Mouse (Mus musculus): Measurements from ENCODE around the gene Grik5. TPM values are rescaled to one million over a fixed set of nuclear protein-coding genes. Genes with fewer than 3 reads are reported as not detected.

Gene Grik5
- polyA plus RNA-seq, 1 experiment: 31.5 TPM

GRCm38 (mm10) chr7:25006171-25006570 lies 66.0 kb downstream of the Grik5 start:
- no peaks in the 10 kb centered on the region for H3K36me3 ChIP-seq (ENCODE audit: control insufficient read depth, insufficient read depth, low read length, poor library complexity, severe bottlenecking)

GRCm38 (mm10) chr7:25005421-25006065 lies 66.6 kb downstream of the Grik5 start, which contains the start of gene Atp1a3:
TSS of gene Atp1a3 (minus strand) at chr7:25005958.
- H3K27me3 ChIP-seq (ENCODE audit: control insufficient read depth, insufficient read depth, low read length, poor library complexity, severe bottlenecking): no peaks in the 10 kb centered on the region; the same call in 1 of the 2 replicates
- H3K4me1 ChIP-seq (ENCODE audit: control insufficient read depth, insufficient read depth, low read length): peaks cover 8% of the 10 kb centered on the region
- TF ChIP-seq CTCF (IDR thresholded peaks at IDR 0.05; ENCODE audit: low read depth, low read length): no peak
- TF ChIP-seq POLR2A (IDR thresholded peaks at IDR 0.05; ENCODE audit: insufficient read depth, low read length): no peak
- no peak for TF ChIP-seq EP300 (IDR thresholded peaks at IDR 0.05; ENCODE audit: insufficient read depth, low read depth, low read length)
- peak within 1 kb of the TSS; percentile 62 for H3K4me3 ChIP-seq (ENCODE audit: low read depth, low read length)
- H3K27ac ChIP-seq (ENCODE audit: insufficient read depth, low read length): no peak within 1 kb of the TSS
- H3K36me3 ChIP-seq (ENCODE audit: control insufficient read depth, insufficient read depth, low read length, poor library complexity, severe bottlenecking): no peaks in the 10 kb centered on the region
- H3K9me3 ChIP-seq (replicated peaks; ENCODE audit: control insufficient read depth, insufficient read depth, low read length, poor library complexity, severe bottlenecking): no peaks in the 10 kb centered on the region
- H3K9ac ChIP-seq (ENCODE audit: low read depth, poor library complexity, severe bottlenecking): peak within 1 kb of the TSS; percentile 34; the same call in 1 of the 2 replicates

More at GRCm38 (mm10) chr7:25006171-25006570, 66.0 kb downstream of the Grik5 start:
- H3K27ac ChIP-seq (ENCODE audit: insufficient read depth, low read length): no peak overlapping the region
- no peak overlapping the region for H3K4me3 ChIP-seq (ENCODE audit: low read depth, low read length)
- peaks cover 6% of the 10 kb centered on the region for H3K4me1 ChIP-seq (ENCODE audit: control insufficient read depth, insufficient read depth, low read length)
- H3K9me3 ChIP-seq (replicated peaks; ENCODE audit: control insufficient read depth, insufficient read depth, low read length, poor library complexity, severe bottlenecking): no peaks in the 10 kb centered on the region
- TF ChIP-seq CTCF (IDR thresholded peaks at IDR 0.05; ENCODE audit: low read depth, low read length) (no peak), POLR2A (IDR thresholded peaks at IDR 0.05; ENCODE audit: insufficient read depth, low read length) (no peak), EP300 (IDR thresholded peaks at IDR 0.05; ENCODE audit: insufficient read depth, low read depth, low read length) (no peak)
- H3K27me3 ChIP-seq (ENCODE audit: control insufficient read depth, insufficient read depth, low read length, poor library complexity, severe bottlenecking): no peaks in the 10 kb centered on the region; the same call in 1 of the 2 replicates
- no peak overlapping the region for H3K9ac ChIP-seq (ENCODE audit: low read depth, poor library complexity, severe bottlenecking)

- no peak for TF ChIP-seq POLR2A (IDR thresholded peaks at IDR 0.05; ENCODE audit: insufficient read depth, low read length)
- no peak for TF ChIP-seq EP300 (IDR thresholded peaks at IDR 0.05; ENCODE audit: insufficient read depth, low read depth, low read length)
- no peak for TF ChIP-seq CTCF (IDR thresholded peaks at IDR 0.05; ENCODE audit: low read depth, low read length)
- H3K4me1 ChIP-seq (ENCODE audit: control insufficient read depth, insufficient read depth, low read length): peaks cover 8% of the 10 kb centered on the region
- no peak overlapping the region for H3K27ac ChIP-seq (ENCODE audit: insufficient read depth, low read length)
- H3K9ac ChIP-seq (ENCODE audit: low read depth, poor library complexity, severe bottlenecking): no peak overlapping the region
- no peaks in the 10 kb centered on the region for H3K9me3 ChIP-seq (replicated peaks; ENCODE audit: control insufficient read depth, insufficient read depth, low read length, poor library complexity, severe bottlenecking)
- peak overlapping the region; percentile 62 for H3K4me3 ChIP-seq (ENCODE audit: low read depth, low read length)
- H3K27me3 ChIP-seq (ENCODE audit: control insufficient read depth, insufficient read depth, low read length, poor library complexity, severe bottlenecking): no peaks in the 10 kb centered on the region; the same call in 1 of the 2 replicates
- H3K36me3 ChIP-seq (ENCODE audit: control insufficient read depth, insufficient read depth, low read length, poor library complexity, severe bottlenecking): no peaks in the 10 kb centered on the region
Observed at GRCm38 (mm10) chr7:25004806-25005205, 67.3 kb downstream of the Grik5 start.

GRCm38 (mm10) chr7:25003820-25004388 lies 68.2 kb downstream of the Grik5 start:
- H3K4me3 ChIP-seq (ENCODE audit: low read depth, low read length): no peak overlapping the region

GRCm38 (mm10) chr7:25003291-25003690 lies 68.9 kb downstream of the Grik5 start:
- Histone ChIP-seq H3K4me1 (ENCODE audit: control insufficient read depth, insufficient read depth, low read length) (peaks cover 7% of the 10 kb centered on the region), H3K27me3 (ENCODE audit: control insufficient read depth, insufficient read depth, low read length, poor library complexity, severe bottlenecking) (no peaks in the 10 kb centered on the region; the same call in 1 of the 2 replicates), H3K4me3 (ENCODE audit: low read depth, low read length) (no peak overlapping the region), H3K27ac (ENCODE audit: insufficient read depth, low read length) (no peak overlapping the region), H3K36me3 (ENCODE audit: control insufficient read depth, insufficient read depth, low read length, poor library complexity, severe bottlenecking) (no peaks in the 10 kb centered on the region), H3K9ac (ENCODE audit: low read depth, poor library complexity, severe bottlenecking) (no peak overlapping the region), H3K9me3 (replicated peaks; ENCODE audit: control insufficient read depth, insufficient read depth, low read length, poor library complexity, severe bottlenecking) (no peaks in the 10 kb centered on the region)
- TF ChIP-seq POLR2A (IDR thresholded peaks at IDR 0.05; ENCODE audit: insufficient read depth, low read length): no peak
- no peak for TF ChIP-seq EP300 (IDR thresholded peaks at IDR 0.05; ENCODE audit: insufficient read depth, low read depth, low read length)
- no peak for TF ChIP-seq CTCF (IDR thresholded peaks at IDR 0.05; ENCODE audit: low read depth, low read length)

More at GRCm38 (mm10) chr7:25003820-25004388, 68.2 kb downstream of the Grik5 start:
- Histone ChIP-seq H3K36me3 (ENCODE audit: control insufficient read depth, insufficient read depth, low read length, poor library complexity, severe bottlenecking) (no peaks in the 10 kb centered on the region), H3K9me3 (replicated peaks; ENCODE audit: control insufficient read depth, insufficient read depth, low read length, poor library complexity, severe bottlenecking) (no peaks in the 10 kb centered on the region), H3K9ac (ENCODE audit: low read depth, poor library complexity, severe bottlenecking) (no peak overlapping the region), H3K27me3 (ENCODE audit: control insufficient read depth, insufficient read depth, low read length, poor library complexity, severe bottlenecking) (no peaks in the 10 kb centered on the region; the same call in 1 of the 2 replicates), H3K4me1 (ENCODE audit: control insufficient read depth, insufficient read depth, low read length) (peaks cover 8% of the 10 kb centered on the region), H3K27ac (ENCODE audit: insufficient read depth, low read length) (no peak overlapping the region)
- no peak for TF ChIP-seq EP300 (IDR thresholded peaks at IDR 0.05; ENCODE audit: insufficient read depth, low read depth, low read length)

- TF ChIP-seq EP300 (IDR thresholded peaks at IDR 0.05; ENCODE audit: insufficient read depth, low read depth, low read length) (no peak), CTCF (IDR thresholded peaks at IDR 0.05; ENCODE audit: low read depth, low read length) (no peak), POLR2A (IDR thresholded peaks at IDR 0.05; ENCODE audit: insufficient read depth, low read length) (no peak)
Observed at GRCm38 (mm10) chr7:25000711-25001110, 71.4 kb downstream of the Grik5 start.

More at GRCm38 (mm10) chr7:25000711-25001110, 71.4 kb downstream of the Grik5 start:
- H3K4me3 ChIP-seq (ENCODE audit: low read depth, low read length): peak overlapping the region; percentile 13; the same call in 1 of the 2 replicates
- H3K27me3 ChIP-seq (ENCODE audit: control insufficient read depth, insufficient read depth, low read length, poor library complexity, severe bottlenecking): no peaks in the 10 kb centered on the region; the same call in 1 of the 2 replicates
- H3K36me3 ChIP-seq (ENCODE audit: control insufficient read depth, insufficient read depth, low read length, poor library complexity, severe bottlenecking): no peaks in the 10 kb centered on the region
- H3K9ac ChIP-seq (ENCODE audit: low read depth, poor library complexity, severe bottlenecking): 0 out of 2 replicates have a peak overlapping the region, but pooled peaks have one; percentile 13
- H3K4me1 ChIP-seq (ENCODE audit: control insufficient read depth, insufficient read depth, low read length): peaks cover 5% of the 10 kb centered on the region
- no peaks in the 10 kb centered on the region for H3K9me3 ChIP-seq (replicated peaks; ENCODE audit: control insufficient read depth, insufficient read depth, low read length, poor library complexity, severe bottlenecking)
- H3K27ac ChIP-seq (ENCODE audit: insufficient read depth, low read length): no peak overlapping the region
